Mouse (Mus musculus): ENCODE results near the gene Snd1.

DNA sequence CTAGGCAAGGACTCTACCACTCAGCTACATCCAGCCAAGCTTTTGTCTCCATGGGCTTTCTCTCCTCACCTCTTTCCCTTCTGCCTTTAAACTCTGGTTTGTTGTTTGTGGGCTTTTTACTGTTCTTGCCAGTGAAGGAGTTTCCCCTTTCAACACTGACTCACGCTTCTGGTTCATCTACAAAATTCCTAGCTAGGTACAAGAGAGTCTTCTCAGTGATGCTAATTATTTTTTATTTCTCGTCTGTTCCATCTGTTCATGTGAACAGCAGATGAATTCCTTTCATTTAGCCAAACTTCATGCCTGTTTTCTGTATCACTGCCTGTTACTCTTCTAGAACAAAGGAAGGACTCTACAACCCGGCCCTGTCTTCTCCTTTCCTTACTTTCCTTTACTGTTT, 141.0 kb downstream of the Snd1 start:
- no peak for TF ChIP-seq ZKSCAN1 (IDR thresholded peaks at IDR 0.05; ENCODE audit: borderline replicate concordance, low read depth, low read length)
- no peak for TF ChIP-seq POLR2A (IDR thresholded peaks at IDR 0.05; ENCODE audit: low read depth, low read length)
